Mouse (Mus musculus): ENCODE results near the gene Tln2.

- TF ChIP-seq CTCF (IDR thresholded peaks at IDR 0.05; ENCODE audit: insufficient read depth, low read depth, low read length) = no peak
- no peak for TF ChIP-seq POLR2A (IDR thresholded peaks at IDR 0.05; ENCODE audit: insufficient read depth, low read depth, low read length)
These were observed 65.5 kb downstream of the Tln2 start for GRCm38 (mm10) chr9:67493876-67494552.

Measured in olfactory bulb, adult 2 months (tissue).